Mouse (Mus musculus) layer of hippocampus, postnatal 14 days (tissue): ENCODE results near the gene Anks1. TPM values are rescaled to one million over a fixed set of nuclear protein-coding genes. Genes with fewer than 3 reads are reported as not detected.
A peak's percentile ranks its signal among the peaks of the same experiment; 100 is the strongest.
"Not testable (repeated sequence)": the region's sequence is repeated elsewhere in the genome, so short reads cannot be mapped to it uniquely, and the experiment has no call there.

Source experiments
- DNase-seq, 2 experiments: peaks; one replicate each; pipeline ENCODE4 v3.0.0; 2021 to 2022; ENCODE audit warnings: low spot score in 2 of 2, mixed read lengths in 1 of 2
- total RNA-seq, 2 experiments: library from RNA; stranded (reverse); gene quantifications; 2 replicates each; pipeline ENCODE4 v1.2.3; 2021

Gene Anks1
- total RNA-seq, 2 experiments from 2014 or later: 38.0 to 39.5 TPM

GRCm38 (mm10) chr17:27994001-27994944, 85.2 kb downstream of the Anks1 start:
- no peak for DNase-seq

- DNase-seq: no peak
These were observed 87.2 kb downstream of the Anks1 start for GRCm38 (mm10) chr17:27996320-27996719.

DNA sequence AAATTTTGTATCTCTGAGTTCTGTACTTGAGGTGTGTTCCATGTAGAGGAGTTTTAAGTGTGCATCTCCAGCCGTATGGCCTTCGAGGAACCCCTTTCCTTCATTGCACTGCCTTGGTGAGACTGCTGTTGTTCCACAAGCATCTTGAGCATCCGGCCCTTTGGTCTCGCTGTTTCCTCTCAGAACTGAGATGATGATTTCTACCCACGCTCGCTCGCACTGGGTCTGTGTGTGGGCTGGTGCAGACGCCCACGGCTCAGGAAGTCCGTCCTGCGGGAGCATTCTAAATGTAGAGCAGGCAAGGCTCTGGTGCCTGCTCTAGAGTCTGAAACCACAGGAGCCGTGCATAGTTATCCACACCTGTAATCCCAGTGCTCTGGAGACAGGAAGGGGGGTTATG, 88.1 kb downstream of the Anks1 start:
- DNase-seq: no peak

- not testable (repeated sequence) for DNase-seq
These were observed 90.7 kb downstream of the Anks1 start for GRCm38 (mm10) chr17:27999683-28000273.

- DNase-seq: no peak
These were observed 91.3 kb downstream of the Anks1 start for GRCm38 (mm10) chr17:28000389-28000788.

DNA sequence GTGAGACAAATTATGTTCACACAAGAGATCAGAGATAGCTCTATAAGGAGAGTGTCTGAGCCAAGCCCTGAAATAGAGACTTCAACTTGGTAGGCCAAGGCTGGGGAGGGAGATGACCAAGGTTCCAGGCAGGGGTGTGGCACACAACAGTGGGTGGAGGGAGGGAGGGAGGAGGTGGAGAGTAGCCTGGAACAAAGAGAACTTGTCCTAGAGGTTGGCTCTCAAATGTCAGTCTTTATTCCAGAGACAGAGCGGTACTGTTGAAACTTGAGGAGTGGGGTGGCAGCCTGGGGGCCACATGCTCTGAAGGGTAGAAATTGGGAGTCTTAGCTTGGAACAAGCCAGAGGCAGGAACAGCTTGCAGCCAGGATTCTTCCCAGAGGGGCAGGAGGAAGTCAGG, 91.7 kb downstream of the Anks1 start:
- no peak for DNase-seq

DNA sequence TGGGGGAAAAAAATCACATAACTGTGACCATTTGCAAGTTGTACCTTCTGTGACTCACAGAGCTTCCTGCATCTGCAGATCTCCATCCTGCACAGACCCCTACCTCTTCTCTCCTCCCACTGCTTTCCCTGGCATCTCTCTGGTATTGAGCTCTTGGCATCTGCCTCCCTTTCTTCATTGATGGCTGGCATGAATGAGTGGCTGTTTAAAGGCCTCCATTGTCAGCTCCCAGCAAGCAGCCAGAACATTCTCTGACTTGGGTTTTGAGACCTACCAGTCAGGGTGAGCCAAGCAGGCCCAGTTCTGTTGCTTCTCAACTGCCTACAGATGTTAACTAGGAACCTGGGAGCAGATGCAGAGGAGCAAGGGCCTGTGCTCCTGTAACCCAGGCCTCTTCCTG, 96.3 kb downstream of the Anks1 start:
- peak in 1 of 2 experiments; percentile 79 for DNase-seq

- no peak for DNase-seq
These were observed 97.1 kb downstream of the Anks1 start for GRCm38 (mm10) chr17:28006208-28006607.

DNA sequence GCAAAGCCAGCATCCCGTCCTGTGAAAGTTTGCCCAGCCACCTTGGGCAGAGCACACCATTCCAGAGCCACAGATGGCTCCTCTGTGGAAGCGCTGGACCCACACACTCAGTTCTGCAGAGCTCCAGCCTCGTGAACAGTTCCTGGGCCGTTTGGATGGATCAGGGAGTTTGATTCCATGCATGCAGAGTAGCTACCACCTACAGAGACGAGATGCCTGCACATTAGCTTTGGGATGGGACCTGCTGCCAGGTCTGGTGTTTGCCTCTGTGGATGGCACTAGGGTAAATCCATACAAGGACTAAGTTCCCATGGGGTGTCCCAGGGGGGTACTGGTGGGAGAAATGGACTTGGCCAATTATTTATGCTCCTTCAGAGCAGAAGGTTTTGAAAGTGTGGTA, 97.5 kb downstream of the Anks1 start:
- DNase-seq: no peak

DNA sequence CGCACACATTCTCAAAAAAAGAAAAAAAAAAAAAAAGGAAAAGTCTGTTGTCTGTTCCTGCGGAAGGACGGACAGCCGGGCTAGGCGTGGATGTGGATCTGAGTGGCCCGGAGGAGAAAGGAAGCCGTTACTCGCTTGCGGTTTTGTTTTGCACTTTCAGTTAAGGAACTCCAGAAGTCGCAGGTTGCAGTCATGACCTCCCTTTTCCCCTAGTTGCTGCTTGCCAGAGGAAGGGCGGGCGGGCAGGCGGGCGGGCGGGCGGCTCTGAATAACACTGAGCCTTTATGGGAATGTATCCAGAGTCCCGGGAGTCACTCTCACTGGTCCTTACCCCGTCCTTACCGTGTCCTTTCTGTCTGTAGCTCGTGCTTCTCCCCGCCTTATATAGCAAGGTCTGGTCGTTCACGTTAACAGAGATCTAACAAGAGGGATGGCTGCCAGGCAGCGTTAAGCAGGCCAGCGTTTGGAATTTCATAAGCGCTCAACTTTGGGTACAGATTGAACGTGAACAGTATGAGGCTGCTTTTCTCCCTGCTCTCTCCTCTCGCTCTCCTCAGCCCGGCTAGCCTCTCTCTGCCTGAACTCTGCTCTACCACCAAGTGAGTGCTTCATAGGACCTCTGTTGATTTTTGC, 98.2 kb downstream of the Anks1 start:
- DNase-seq: no peak

- no peak for DNase-seq
These were observed 98.9 kb downstream of the Anks1 start for GRCm38 (mm10) chr17:28007857-28008564.

DNA sequence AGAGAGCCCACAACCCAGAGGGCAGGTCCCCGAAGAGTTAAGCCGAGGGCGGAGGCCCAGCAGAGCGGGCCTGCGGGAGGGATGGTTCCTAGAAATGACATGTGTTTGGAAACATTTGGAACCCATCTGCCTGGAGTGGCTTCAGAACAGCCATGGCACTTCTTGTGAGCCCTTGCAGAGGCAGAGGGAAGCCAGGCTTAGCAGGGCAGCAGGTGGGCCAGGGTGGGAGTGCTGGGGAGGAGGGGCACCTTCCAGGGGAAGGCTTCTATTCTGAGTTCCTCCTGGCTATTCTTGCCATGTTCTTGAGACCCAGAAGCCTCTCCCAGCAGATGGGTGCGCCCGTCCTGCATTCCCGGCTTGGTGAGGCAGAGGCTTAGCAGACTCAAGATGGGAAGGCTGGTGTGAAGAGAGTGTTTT, 99.5 kb downstream of the Anks1 start:
- DNase-seq: no peak

- DNase-seq: no peak
These were observed 100.1 kb downstream of the Anks1 start for GRCm38 (mm10) chr17:28009066-28009715.

DNA sequence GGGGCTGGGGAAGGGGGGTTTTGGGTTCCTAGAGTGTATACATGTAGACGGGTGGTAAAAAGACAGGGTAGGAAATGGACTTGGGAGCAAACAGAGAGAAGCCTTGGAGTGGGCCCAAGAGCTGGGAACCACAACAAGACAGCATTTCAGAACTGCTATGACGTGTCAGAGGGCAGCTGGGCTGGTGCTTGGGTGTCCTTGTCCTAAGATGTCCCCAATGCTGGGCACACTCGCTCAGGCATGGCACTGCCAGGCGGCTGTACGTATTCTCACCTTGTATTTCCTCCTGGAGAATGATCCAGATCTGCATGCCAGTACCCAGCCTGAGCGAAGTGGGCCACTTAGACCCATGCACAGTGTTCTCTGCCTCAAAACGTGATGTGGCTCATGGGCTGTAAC, 100.6 kb downstream of the Anks1 start:
- DNase-seq: no peak

DNA sequence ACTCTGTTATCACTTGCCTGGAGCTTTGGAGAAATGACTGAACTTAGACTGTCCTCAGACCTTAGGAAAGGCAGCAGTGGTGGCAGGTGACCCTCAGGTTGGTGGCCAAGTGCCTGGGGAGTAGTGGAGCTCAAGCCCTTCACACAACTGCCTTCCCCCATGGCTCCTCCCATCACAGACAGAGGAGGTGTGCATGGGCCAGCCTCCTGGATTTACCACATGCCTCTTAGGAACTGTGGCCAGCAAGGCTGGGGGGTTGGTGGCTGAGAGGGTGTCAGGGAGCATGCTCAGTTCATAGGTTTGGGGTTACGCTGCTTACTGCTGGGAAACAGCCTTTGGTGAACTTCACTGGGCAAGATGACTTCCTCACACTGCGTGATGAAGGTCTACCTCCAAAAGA, 101.8 kb downstream of the Anks1 start:
- no peak for DNase-seq

- DNase-seq: no peak
These were observed 103.7 kb downstream of the Anks1 start for GRCm38 (mm10) chr17:28012851-28013250.

GRCm38 (mm10) chr17:28013259-28013875, 104.3 kb downstream of the Anks1 start:
- DNase-seq: peak in 1 of 2 experiments; percentile 59

DNA sequence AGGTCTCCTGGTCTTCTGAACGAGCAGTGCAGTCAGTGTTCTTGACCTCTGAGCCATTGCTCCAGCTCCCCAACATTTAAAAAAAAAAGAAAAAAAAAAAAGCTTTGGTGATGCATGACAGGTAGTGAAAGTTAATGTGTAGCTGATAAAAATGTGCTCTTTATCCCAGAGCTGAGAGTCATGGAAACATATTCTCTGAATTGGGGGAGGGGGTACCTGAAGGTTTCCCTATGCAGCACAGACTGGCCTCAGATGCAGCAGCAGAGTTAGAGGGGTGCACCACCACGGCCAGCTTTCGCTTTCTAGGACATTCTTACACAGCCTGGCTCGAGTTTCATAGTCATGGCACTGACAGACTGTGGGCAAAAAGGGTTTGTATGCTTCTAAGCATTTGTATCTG, 105.3 kb downstream of the Anks1 start:
- no peak for DNase-seq

DNA sequence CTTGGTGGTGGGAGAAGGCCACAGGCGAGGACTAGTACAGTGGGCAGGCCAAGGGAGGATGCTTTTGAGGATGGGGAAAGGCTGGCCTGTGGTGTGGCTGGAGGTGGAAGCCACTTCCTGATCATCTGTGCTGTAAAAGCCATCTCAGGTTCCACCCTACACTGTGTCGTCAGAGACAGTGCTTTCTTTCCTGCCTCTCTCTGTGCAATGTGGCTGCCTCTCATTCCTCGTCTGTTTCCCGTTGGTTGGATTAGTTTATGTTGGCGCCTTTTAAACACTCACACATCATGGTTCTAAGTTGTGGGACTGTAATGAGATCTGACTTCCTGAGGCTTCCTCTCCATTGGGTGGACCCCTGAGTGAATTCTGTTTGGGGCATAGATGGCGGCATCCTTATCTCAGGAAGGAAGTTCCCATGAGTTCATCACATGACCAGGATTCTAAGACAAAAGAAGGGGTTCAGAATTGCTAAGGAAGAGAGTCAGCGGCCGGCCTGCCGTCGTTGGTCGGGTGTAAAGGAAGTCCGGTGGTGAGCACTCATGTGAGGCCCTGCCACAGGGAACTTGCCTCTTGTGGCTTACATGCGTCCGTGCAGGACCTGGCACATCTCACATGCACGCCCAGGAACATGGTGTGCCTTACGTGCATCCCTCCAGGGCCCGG, 106.1 kb downstream of the Anks1 start:
- DNase-seq: no peak
